Mouse (Mus musculus): ENCODE results near the gene Fbxl8. TPM values are rescaled to one million over a fixed set of nuclear protein-coding genes. Genes with fewer than 3 reads are reported as not detected.

Fbxl8 gene
- polyA plus RNA-seq, 1 experiment: 16.0 TPM

DNA sequence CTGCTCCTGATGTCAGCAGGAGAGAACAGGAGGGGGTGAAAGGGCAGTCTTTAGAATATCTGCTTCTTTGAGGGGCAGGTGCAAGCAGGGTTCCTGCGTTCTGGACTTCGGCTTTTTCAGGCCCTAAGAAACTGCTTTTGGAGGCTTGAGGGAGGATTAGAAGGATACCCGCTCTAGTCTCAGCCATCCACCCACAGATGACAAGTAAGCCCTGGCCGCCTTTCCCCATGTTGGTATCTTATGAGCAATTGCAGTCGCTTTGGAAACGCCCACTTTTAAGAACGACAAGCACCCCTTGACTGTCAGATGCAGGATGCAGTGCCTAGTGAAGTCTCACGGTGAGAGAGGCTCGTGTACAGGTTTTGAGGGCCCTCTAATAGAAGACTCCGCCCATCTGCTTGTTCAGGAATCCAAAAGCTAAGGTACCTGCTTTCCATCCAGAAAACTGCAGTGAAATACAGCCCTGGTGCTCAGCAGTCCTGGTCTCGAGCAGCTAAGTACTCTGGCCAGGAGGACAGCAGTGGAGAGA lies 54.3 kb downstream of the Fbxl8 start:
- WGBS: 93% methylated on average over 11 of the region's 11 CpGs

More for the DNA sequence above, 54.3 kb downstream of the Fbxl8 start:
- H3K27me3 ChIP-seq (ENCODE audit: control insufficient read depth, insufficient read depth, low read length): no peaks in the 10 kb centered on the region
- no peak for TF ChIP-seq POLR2A (IDR thresholded peaks at IDR 0.05; ENCODE audit: low read depth, low read length)
- TF ChIP-seq CTCF (IDR thresholded peaks at IDR 0.05; ENCODE audit: extremely low read depth, insufficient read depth, insufficient read length, insufficient replicate concordance): no peak
- H3K27ac ChIP-seq (ENCODE audit: insufficient read depth, low read length): no peak overlapping the region
- no peaks in the 10 kb centered on the region for H3K4me1 ChIP-seq (ENCODE audit: control insufficient read depth, insufficient read depth, insufficient read length)
- H3K4me3 ChIP-seq (ENCODE audit: extremely low read depth, insufficient read depth, insufficient read length): no peak overlapping the region
- H3K36me3 ChIP-seq (ENCODE audit: control insufficient read depth, insufficient read depth, low read length): peaks cover 11% of the 10 kb centered on the region
- no peak for DNase-seq (ENCODE audit: low read depth in 1 of 2, low spot score in 2 of 2)

Other genes with a start within 250 kb of the Fbxl8 start
- not detected in 2 replicates for gene Ces3a, start 216.0 kb upstream of the Fbxl8 start, polyA plus RNA-seq (2012; rRNA removed)
- not detected in 2 replicates for gene Ces3b, start 180.9 kb upstream of the Fbxl8 start, polyA plus RNA-seq (2012; rRNA removed)
- gene Ces4a, start 132.8 kb upstream of the Fbxl8 start, polyA plus RNA-seq (2012; rRNA removed): not detected in 2 replicates
- 11.9 and 14.9 TPM in 2 replicates for gene Cbfb, start 94.0 kb upstream of the Fbxl8 start, polyA plus RNA-seq (2012; rRNA removed)
- gene D230025D16Rik, start 39.5 kb upstream of the Fbxl8 start, polyA plus RNA-seq (2012; rRNA removed): 13.6 TPM in 2 replicates
- gene B3gnt9, start 9.5 kb upstream of the Fbxl8 start, polyA plus RNA-seq (2012; rRNA removed): 11.5 and 12.0 TPM in 2 replicates
- gene Tradd, start within 50 bp of the Fbxl8 start, polyA plus RNA-seq (2012; rRNA removed): 28.1 and 31.8 TPM in 2 replicates
- 2.5 and 2.7 TPM in 2 replicates for gene Hsf4, start 5.2 kb downstream of the Fbxl8 start, polyA plus RNA-seq (2012; rRNA removed)
- 0.53 and 0.70 TPM in 2 replicates for gene Nol3, start 11.5 kb downstream of the Fbxl8 start, polyA plus RNA-seq (2012; rRNA removed)
- 3.7 and 3.9 TPM in 2 replicates for gene 4931428F04Rik, start 25.2 kb downstream of the Fbxl8 start, polyA plus RNA-seq (2012; rRNA removed)
- gene Exoc3l, start 31.5 kb downstream of the Fbxl8 start, polyA plus RNA-seq (2012; rRNA removed): 21.4 and 23.4 TPM in 2 replicates
- gene E2f4, start 33.0 kb downstream of the Fbxl8 start, polyA plus RNA-seq (2012; rRNA removed): 165 and 202 TPM in 2 replicates
- 7.2 and 7.7 TPM in 2 replicates for gene Elmo3, start 41.0 kb downstream of the Fbxl8 start, polyA plus RNA-seq (2012; rRNA removed)
- 9.2 and 11.0 TPM in 2 replicates for gene Lrrc29, start 61.6 kb downstream of the Fbxl8 start, polyA plus RNA-seq (2012; rRNA removed)
- gene Tmem208, start 61.7 kb downstream of the Fbxl8 start, polyA plus RNA-seq (2012; rRNA removed): 67.8 and 82.2 TPM in 2 replicates
- gene Fhod1, start 83.3 kb downstream of the Fbxl8 start, polyA plus RNA-seq (2012; rRNA removed): 52.0 and 58.1 TPM in 2 replicates
- gene Slc9a5, start 84.2 kb downstream of the Fbxl8 start, polyA plus RNA-seq (2012; rRNA removed): 3.0 and 4.2 TPM in 2 replicates
- 0.16 and 0.20 TPM in 2 replicates for gene Plekhg4, start 108.6 kb downstream of the Fbxl8 start, polyA plus RNA-seq (2012; rRNA removed)
- 0.42 and 0.62 TPM in 2 replicates for gene Kctd19, start 148.9 kb downstream of the Fbxl8 start, polyA plus RNA-seq (2012; rRNA removed)
- gene Lrrc36, start 148.9 kb downstream of the Fbxl8 start, polyA plus RNA-seq (2012; rRNA removed): 0.07 and 0.13 TPM in 2 replicates
- 8.1 and 14.7 TPM in 2 replicates for gene Tppp3, start 206.9 kb downstream of the Fbxl8 start, polyA plus RNA-seq (2012; rRNA removed)
- gene Zdhhc1, start 232.3 kb downstream of the Fbxl8 start, polyA plus RNA-seq (2012; rRNA removed): 15.3 and 18.3 TPM in 2 replicates